Mouse (Mus musculus): Measurements from ENCODE around the gene Lrrc51.
"Not testable (repeated sequence)": the region's sequence is repeated elsewhere in the genome, so short reads cannot be mapped to it uniquely, and the experiment has no call there.

The Lrrc51 gene

GRCm38 (mm10) chr7:101933751-101934240, at the start of gene Lrrc51, which contains the start of gene Numa1:
Lrrc51 (minus strand) TSS chr7:101933895.
Numa1 (plus strand) TSS chr7:101934111.
- in situ Hi-C loops (cut with MseI, MboI), result no loop called here

GRCm38 (mm10) chr7:101982735-101983134, 49.0 kb upstream of the Lrrc51 start:
- in situ Hi-C loops (cut with MseI, MboI), result no loop called here

DNA sequence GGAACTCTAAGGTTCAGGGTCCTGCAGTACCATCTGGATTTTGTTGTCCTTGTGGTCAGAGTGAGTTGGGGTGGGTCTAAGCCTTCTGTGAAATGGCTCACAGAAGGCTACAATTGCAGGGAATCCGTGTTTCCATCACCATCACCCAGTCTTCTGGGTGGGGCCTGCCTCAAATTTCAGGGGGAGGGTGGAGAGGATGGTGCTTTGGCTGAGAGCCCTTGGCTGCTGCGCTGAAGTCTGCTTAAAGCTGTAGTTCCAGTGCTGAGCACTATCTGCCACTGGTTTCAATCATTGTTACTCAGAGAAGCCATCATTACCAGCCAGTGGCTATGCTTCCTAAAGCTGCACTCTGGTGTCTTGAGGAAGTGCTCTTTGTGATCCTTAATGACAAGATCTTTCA, 40.8 kb upstream of the Lrrc51 start:
- in situ Hi-C loops (cut with MseI, MboI), result no loop called here

- in situ Hi-C loops (cut with MseI, MboI), result no loop called here
These were observed 40.0 kb upstream of the Lrrc51 start for GRCm38 (mm10) chr7:101973730-101974129.

DNA sequence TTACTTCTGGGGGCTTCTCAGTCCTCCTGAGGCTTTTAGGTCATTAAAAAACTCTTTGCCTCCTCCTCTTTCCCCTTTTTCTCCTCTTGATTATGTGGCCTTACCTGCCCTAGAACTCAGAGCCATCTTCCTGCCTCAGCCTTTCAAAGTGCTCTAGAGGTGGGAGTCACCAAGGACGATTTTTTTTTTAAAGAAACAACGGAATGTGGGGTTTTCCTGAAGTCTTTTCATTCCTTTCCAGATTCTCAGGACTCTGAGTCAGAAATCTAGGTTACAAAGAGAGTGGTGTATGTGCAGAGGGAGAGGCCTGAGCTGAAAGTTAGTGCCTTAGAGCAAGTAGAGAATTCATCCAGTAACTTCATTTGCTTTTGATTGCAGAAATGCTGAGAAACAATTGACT, 38.0 kb upstream of the Lrrc51 start:
- in situ Hi-C loops (cut with MseI, MboI), result no loop called here

DNA sequence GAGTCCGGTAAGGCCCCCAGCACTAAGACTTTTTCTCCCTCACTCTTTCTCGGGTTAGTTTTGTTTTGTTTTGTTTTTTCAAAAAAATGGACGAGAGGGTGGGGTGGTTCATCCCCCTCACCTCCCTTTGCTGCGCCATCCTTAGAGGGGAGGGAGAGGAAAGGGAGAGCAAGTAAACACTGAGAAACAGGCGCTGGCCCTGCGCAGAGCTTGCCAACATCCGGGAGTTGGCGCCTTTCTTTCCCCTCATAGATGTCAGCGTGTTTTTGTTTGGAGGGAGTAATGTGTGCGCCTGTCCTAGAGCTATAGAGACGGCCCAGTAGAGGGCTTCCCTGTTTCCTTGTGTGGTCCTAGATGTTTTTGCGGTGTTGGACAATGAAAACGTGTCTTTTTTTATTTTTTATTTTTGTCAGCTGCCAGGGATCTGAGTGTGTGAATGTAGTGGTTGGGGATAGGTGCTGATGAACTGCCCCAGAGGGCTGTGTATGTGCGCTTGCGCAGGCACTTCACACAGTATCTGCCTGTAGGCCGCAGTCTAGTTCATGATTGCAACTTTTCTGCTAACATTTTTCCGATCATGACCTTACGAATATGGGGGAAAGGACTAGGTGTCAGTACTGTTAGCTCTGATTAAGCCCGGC, 37.2 kb upstream of the Lrrc51 start:
- in situ Hi-C loops (cut with MseI, MboI), result no loop called here

DNA sequence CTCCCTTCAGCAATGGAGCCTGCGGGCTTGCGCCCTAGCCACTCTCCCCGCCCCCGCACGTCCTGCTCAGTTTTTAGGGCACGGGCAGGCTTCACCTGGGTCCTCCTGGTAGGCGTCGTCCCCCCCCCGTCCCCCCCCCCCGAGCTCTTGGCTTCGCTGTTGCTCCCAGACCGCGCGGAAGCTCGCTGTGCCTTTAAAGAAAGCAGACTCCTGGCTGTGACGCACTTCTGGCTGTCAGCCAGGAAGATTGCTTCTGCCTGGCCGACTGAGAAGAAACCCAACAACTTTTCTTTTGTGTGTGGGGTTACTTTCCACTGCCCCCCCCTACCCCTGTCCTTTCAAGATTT, 36.7 kb upstream of the Lrrc51 start:
- in situ Hi-C loops (cut with MseI, MboI), result no loop called here

GRCm38 (mm10) chr7:101969694-101970428, 36.2 kb upstream of the Lrrc51 start:
- in situ Hi-C loops (cut with MseI, MboI), result no loop called here

DNA sequence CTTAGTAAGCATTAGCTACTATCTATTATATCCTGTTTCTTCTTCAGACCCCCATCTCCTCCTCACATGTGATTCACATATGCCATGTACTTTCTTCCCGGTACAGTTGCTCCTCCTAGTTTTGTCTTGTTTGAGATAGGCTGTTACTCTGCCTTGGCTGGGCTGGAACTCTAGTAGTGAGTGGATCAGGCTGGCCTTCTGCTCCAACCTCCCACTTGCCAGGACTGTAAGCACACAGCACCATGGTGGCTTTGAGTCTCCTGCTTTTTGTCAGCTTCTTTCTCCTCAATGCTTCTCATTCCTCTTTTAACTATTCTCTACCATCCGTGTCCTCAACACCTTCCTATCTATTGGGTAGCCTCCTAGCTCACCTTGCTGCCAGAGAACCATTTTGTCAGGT, 35.1 kb upstream of the Lrrc51 start:
- in situ Hi-C loops (cut with MseI, MboI), result no loop called here

DNA sequence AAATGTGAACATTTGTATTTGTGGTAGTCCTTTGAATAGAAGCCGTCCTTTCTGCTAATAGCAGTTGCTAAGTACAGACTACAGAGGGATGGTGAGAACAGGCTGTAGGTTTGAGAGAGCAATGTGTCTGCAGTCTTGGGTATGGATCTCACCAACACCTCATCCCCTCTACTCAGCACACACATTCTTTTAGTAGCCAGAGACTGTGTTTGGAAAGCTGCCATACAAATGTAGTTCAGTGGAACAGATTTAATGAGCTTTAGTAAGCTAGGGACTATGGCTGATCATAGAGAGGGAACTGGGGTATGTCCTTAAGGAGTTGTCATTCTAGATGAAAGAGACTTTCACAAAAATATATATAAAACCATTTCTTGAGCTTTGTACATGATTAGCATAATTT, 33.6 kb upstream of the Lrrc51 start:
- in situ Hi-C loops (cut with MseI, MboI), result no loop called here

- in situ Hi-C loops (cut with MseI, MboI), result no loop called here
These were observed 31.9 kb upstream of the Lrrc51 start for GRCm38 (mm10) chr7:101965606-101966005.

- in situ Hi-C loops (cut with MseI, MboI), result no loop called here
These were observed 30.9 kb upstream of the Lrrc51 start for GRCm38 (mm10) chr7:101964551-101964950.

GRCm38 (mm10) chr7:101963621-101964020, 29.9 kb upstream of the Lrrc51 start:
- in situ Hi-C loops (cut with MseI, MboI), result no loop called here

- in situ Hi-C loops (cut with MseI, MboI), result no loop called here
These were observed 29.1 kb upstream of the Lrrc51 start for GRCm38 (mm10) chr7:101962829-101963228.

- in situ Hi-C loops (cut with MseI, MboI), result no loop called here
These were observed 23.2 kb upstream of the Lrrc51 start for GRCm38 (mm10) chr7:101956911-101957310.

- in situ Hi-C loops (cut with MseI, MboI), result no loop called here
These were observed 22.8 kb upstream of the Lrrc51 start for GRCm38 (mm10) chr7:101956481-101956880.

DNA sequence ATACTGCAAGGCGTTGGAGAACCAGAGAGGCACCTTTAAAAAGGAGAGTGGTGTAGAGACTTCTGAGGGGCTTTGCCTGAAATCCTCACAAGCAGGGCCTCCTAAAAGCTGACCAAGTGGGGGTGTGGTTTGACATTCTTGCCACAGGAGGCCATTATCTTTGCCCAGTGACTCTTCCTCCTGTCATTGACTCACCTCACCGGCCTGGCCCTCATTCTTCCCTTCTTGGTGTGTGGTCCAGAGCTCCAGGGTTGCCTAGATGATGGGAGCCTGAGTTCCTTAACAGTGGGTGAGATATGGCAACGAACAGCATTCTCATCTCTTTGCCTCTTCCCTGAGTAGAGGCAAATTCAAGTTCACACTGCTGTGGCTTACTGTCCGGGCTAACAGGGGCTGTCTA, 22.2 kb upstream of the Lrrc51 start:
- in situ Hi-C loops (cut with MseI, MboI), result no loop called here

- in situ Hi-C loops (cut with MseI, MboI), result no loop called here
These were observed 21.6 kb upstream of the Lrrc51 start for GRCm38 (mm10) chr7:101955276-101955675.

- in situ Hi-C loops (cut with MseI, MboI), result no loop called here
These were observed 20.5 kb upstream of the Lrrc51 start for GRCm38 (mm10) chr7:101954163-101954562.

DNA sequence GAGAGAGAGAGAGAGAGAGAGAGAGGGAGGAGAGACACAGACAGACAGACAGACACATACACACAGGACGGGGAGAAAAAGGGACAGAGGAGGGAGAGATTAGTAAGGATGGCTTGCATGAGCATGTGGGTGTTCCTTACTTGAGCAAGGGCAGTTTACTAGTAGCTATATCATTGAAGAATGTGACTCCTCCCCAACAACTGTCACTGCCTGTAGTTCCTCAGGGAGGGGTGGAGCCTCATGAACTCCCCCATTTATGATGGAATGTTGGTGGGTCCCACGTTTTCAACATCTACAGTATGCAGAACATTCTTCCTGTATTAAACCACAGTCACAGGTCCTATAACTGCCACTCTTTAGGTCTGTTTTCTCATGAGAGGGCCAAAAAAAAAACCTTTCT, 18.4 kb upstream of the Lrrc51 start:
- in situ Hi-C loops (cut with MseI, MboI), result no loop called here

GRCm38 (mm10) chr7:101951648-101952047, 18.0 kb upstream of the Lrrc51 start:
- in situ Hi-C loops (cut with MseI, MboI), result no loop called here

GRCm38 (mm10) chr7:101949008-101949407, 15.3 kb upstream of the Lrrc51 start:
- in situ Hi-C loops (cut with MseI, MboI), result not testable (repeated sequence)

- in situ Hi-C loops (cut with MseI, MboI), result no loop called here
These were observed 6.1 kb upstream of the Lrrc51 start for GRCm38 (mm10) chr7:101939758-101940157.
